Mouse (Mus musculus) thymus, adult 2 months (tissue): ENCODE measurements around the gene Cdh7.

Experiments
- CTCF ChIP-seq: fragments of 200-500 bp; IDR thresholded peaks from 2 replicates; pipeline ENCODE4 v1.5.1; 2012; ENCODE audit warnings: mild to moderate bottlenecking, control low read depth, low read length, moderate library complexity, borderline replicate concordance; ENCODE audit not compliant: control insufficient read depth, poor library complexity, insufficient read depth; ENCODE audit errors: extremely low read depth
- POLR2A ChIP-seq: fragments of 200-500 bp; IDR thresholded peaks from 2 replicates; pipeline ENCODE4 v1.6.1; 2012; ENCODE audit warnings: mild to moderate bottlenecking, low read length, control low read depth, moderate library complexity; ENCODE audit not compliant: control insufficient read depth, poor library complexity, insufficient read depth; ENCODE audit errors: extremely low read depth

GRCm38 (mm10) chr1:110012153-110012552, 29.9 kb downstream of the Cdh7 start:
- TF ChIP-seq CTCF (no peak), POLR2A (no peak)
